Mouse (Mus musculus) spleen, postnatal 36 days (tissue): ENCODE measurements around the gene Slc19a1.

Experiments used
- DNase-seq, 2 experiments: peaks; one replicate each; pipeline ENCODE4 v3.0.0; 2022; ENCODE audit warnings: low spot score in 2 of 2, mixed read lengths in 1 of 2

Slc19a1 gene

GRCm38 (mm10) chr10:77093817-77094216 is 61.8 kb downstream of the Slc19a1 start:
- no peak for DNase-seq

GRCm38 (mm10) chr10:77095666-77096065 is 63.6 kb downstream of the Slc19a1 start:
- no peak for DNase-seq

GRCm38 (mm10) chr10:77097006-77097889 is 65.2 kb downstream of the Slc19a1 start:
- DNase-seq: no peak

GRCm38 (mm10) chr10:77097890-77098200 is 65.8 kb downstream of the Slc19a1 start:
- DNase-seq: no peak

- no peak for DNase-seq
Observed at GRCm38 (mm10) chr10:77098619-77099018, 66.6 kb downstream of the Slc19a1 start.

GRCm38 (mm10) chr10:77099777-77100176 is 67.7 kb downstream of the Slc19a1 start:
- DNase-seq: no peak

GRCm38 (mm10) chr10:77103689-77104088 is 71.6 kb downstream of the Slc19a1 start:
- DNase-seq: no peak

- no peak for DNase-seq
Observed at GRCm38 (mm10) chr10:77104327-77104726, 72.3 kb downstream of the Slc19a1 start.

GRCm38 (mm10) chr10:77108106-77108505 is 76.1 kb downstream of the Slc19a1 start:
- no peak for DNase-seq

- no peak for DNase-seq
Observed at GRCm38 (mm10) chr10:77110010-77110409, 78.0 kb downstream of the Slc19a1 start.
